Mouse (Mus musculus) liver, adult 2 months (tissue): ENCODE data around the gene Lingo4.

ENCODE experiments used
- CTCF ChIP-seq: fragments of 200-500 bp; IDR thresholded peaks from 2 replicates; pipeline ENCODE4 v1.5.1; 2011; ENCODE audit warnings: low read depth, low read length, control low read depth
- POLR2A ChIP-seq: fragments of 200-500 bp; IDR thresholded peaks from 2 replicates; pipeline ENCODE4 v1.6.1; 2011; ENCODE audit warnings: low read length, control low read depth; ENCODE audit not compliant: insufficient read depth; ENCODE audit errors: extremely low read depth

- TF ChIP-seq CTCF = no peak
- TF ChIP-seq POLR2A = no peak
Observed at GRCm38 (mm10) chr3:94375861-94376260, 22.5 kb upstream of the Lingo4 start.
